ENCODE assay signal across 14 mouse cellular contexts in genomic region chr7:115750275-115750825, GRCm38 (mm10).
A peak's percentile ranks its signal among the peaks of the same experiment; 100 is the strongest.
DNase-seq lines count a peak whose midpoint lies in the region; ATAC-seq lines count a peak whose summit lies in the region.
"Had no signal": no experiment of that assay in that cellular context is flagged by ENCODE, and none has a peak within 500 bp of the region (broad histone marks: within the 10 kb centered on the region; RNA-seq: fewer than 3 reads in every experiment).

No protein-coding gene starts in this region.

- H3K4me2 ChIP-seq in heart, embryonic 12.5 days = peak overlapping the region; percentile 17; the same call in 1 of the 2 replicates
- H3K4me2 ChIP-seq in embryonic facial prominence, embryonic 13.5 days = peak overlapping the region; percentile 11
- H3K4me2 ChIP-seq in neural tube, embryonic 12.5 days (replicated peaks) = peak overlapping the region; percentile 2; the same call in 1 of the 2 replicates

- 38% methylated on average over 8 of the region's 8 CpGs for WGBS in heart, embryonic 12.5 days
- 20% methylated on average over 8 of the region's 8 CpGs for WGBS in embryonic facial prominence, embryonic 13.5 days
- WGBS in neural tube, embryonic 12.5 days = 31% methylated on average over 8 of the region's 8 CpGs

- no peaks in the 10 kb centered on the region for H3K27me3 ChIP-seq in heart, embryonic 12.5 days (replicated peaks)
- H3K27me3 ChIP-seq in embryonic facial prominence, embryonic 13.5 days = 0 out of 2 replicates have a peak, but pooled peaks cover 3% of the 10 kb centered on the region
- H3K27me3 ChIP-seq in neural tube, embryonic 12.5 days (replicated peaks) = no peaks in the 10 kb centered on the region
- H3K27me3 ChIP-seq: Patski had no signal

- no peak for ATAC-seq in heart, embryonic 12.5 days (ENCODE audit: insufficient number of reproducible peaks, low FRiP score)
- ATAC-seq in embryonic facial prominence, embryonic 13.5 days (ENCODE audit: insufficient number of reproducible peaks, insufficient read depth, low FRiP score, low TSS enrichment, low read depth) = no peak
- ATAC-seq in neural tube, embryonic 12.5 days (ENCODE audit: low FRiP score, low read depth) = no peak
- ATAC-seq in megakaryocyte progenitor cell, adult 5-6 weeks (replicated peaks; ENCODE audit: poor library complexity) = no peak

- no peaks in the 10 kb centered on the region for H3K9me3 ChIP-seq in heart, embryonic 12.5 days (replicated peaks)
- H3K9me3 ChIP-seq in embryonic facial prominence, embryonic 13.5 days = no peaks in the 10 kb centered on the region
- no peaks in the 10 kb centered on the region for H3K9me3 ChIP-seq in neural tube, embryonic 12.5 days

- H3K4me3 ChIP-seq in heart, embryonic 12.5 days = no peak overlapping the region
- no peak overlapping the region for H3K4me3 ChIP-seq in embryonic facial prominence, embryonic 13.5 days
- no peak overlapping the region for H3K4me3 ChIP-seq in neural tube, embryonic 12.5 days
- H3K4me3 ChIP-seq: erythroblast, embryonic 14.5 days had no signal

- peak overlapping the region; percentile 2; the same call in 1 of the 2 replicates for H3K9ac ChIP-seq in heart, embryonic 12.5 days
- no peak overlapping the region for H3K9ac ChIP-seq in embryonic facial prominence, embryonic 13.5 days
- H3K9ac ChIP-seq in neural tube, embryonic 12.5 days = no peak overlapping the region

- H3K36me3 ChIP-seq in heart, embryonic 12.5 days = no peaks in the 10 kb centered on the region
- no peaks in the 10 kb centered on the region for H3K36me3 ChIP-seq in embryonic facial prominence, embryonic 13.5 days
- no peaks in the 10 kb centered on the region for H3K36me3 ChIP-seq in neural tube, embryonic 12.5 days

- H3K4me1 ChIP-seq in heart, embryonic 12.5 days (replicated peaks) = peaks cover 22% of the 10 kb centered on the region
- peaks cover 23% of the 10 kb centered on the region for H3K4me1 ChIP-seq in embryonic facial prominence, embryonic 13.5 days
- H3K4me1 ChIP-seq in neural tube, embryonic 12.5 days = peaks cover 25% of the 10 kb centered on the region

- DNase-seq in heart, adult 11 months = no peak
- peak; percentile 16 to 30 for DNase-seq in kidney, postnatal 4 days
- no peak for DNase-seq in kidney, postnatal 25 days
- no peak for DNase-seq in right cerebral cortex, postnatal 36 days (ENCODE audit: low spot score in 2 of 2)
- DNase-seq: adrenal gland, postnatal 25 days; cerebellum, adult 2 months; liver had no signal

- no peak overlapping the region for H3K27ac ChIP-seq in heart, embryonic 12.5 days (ENCODE audit: poor library complexity, severe bottlenecking)
- peak overlapping the region; percentile 3; the same call in 1 of the 2 replicates for H3K27ac ChIP-seq in embryonic facial prominence, embryonic 13.5 days
- H3K27ac ChIP-seq in neural tube, embryonic 12.5 days = no peak overlapping the region
- H3K27ac ChIP-seq: macrophage had no signal

Comparison
In these comparisons a context has a peak if more than half of its experiments do, and no peak if none do; other contexts are left out.
1. DNase-seq: peak in kidney, postnatal 4 days (2 of 2); none in heart, adult 11 months (single experiment), kidney, postnatal 25 days (0 of 2) and right cerebral cortex, postnatal 36 days (0 of 2).
2. Peak in every context shown above with its lines, with median percentiles within 50 percentile points of each other: H3K4me2 ChIP-seq.